Mouse (Mus musculus) lung, postnatal 4 days (tissue): ENCODE data around the gene Pfkl.
"Not testable (repeated sequence)": the region's sequence is repeated elsewhere in the genome, so short reads cannot be mapped to it uniquely, and the experiment has no call there.

Experiments used
- DNase-seq, 2 experiments: peaks; one replicate each; pipeline ENCODE4 v3.0.0; 2021

The Pfkl gene

GRCm38 (mm10) chr10:77969973-77970325 is 39.9 kb downstream of the Pfkl start:
- no peak for DNase-seq

GRCm38 (mm10) chr10:77969274-77969972 is 40.5 kb downstream of the Pfkl start:
- peak; percentile 52 to 58 for DNase-seq

GRCm38 (mm10) chr10:77963971-77964370 is 45.9 kb downstream of the Pfkl start:
- DNase-seq = no peak

- no peak for DNase-seq
These were observed 47.2 kb downstream of the Pfkl start for GRCm38 (mm10) chr10:77962725-77963124.

- DNase-seq = not testable (repeated sequence)
These were observed 59.4 kb downstream of the Pfkl start for GRCm38 (mm10) chr10:77950468-77950867.

- no peak for DNase-seq
These were observed 70.2 kb downstream of the Pfkl start for GRCm38 (mm10) chr10:77939685-77940084.
